Mouse (Mus musculus) right cerebral cortex, postnatal 4 days (tissue): ENCODE results near the gene Cd276.

ENCODE experiments used
- DNase-seq: peaks from one replicate; pipeline ENCODE4 v3.0.0-alpha.2; 2022

Gene Cd276

DNA sequence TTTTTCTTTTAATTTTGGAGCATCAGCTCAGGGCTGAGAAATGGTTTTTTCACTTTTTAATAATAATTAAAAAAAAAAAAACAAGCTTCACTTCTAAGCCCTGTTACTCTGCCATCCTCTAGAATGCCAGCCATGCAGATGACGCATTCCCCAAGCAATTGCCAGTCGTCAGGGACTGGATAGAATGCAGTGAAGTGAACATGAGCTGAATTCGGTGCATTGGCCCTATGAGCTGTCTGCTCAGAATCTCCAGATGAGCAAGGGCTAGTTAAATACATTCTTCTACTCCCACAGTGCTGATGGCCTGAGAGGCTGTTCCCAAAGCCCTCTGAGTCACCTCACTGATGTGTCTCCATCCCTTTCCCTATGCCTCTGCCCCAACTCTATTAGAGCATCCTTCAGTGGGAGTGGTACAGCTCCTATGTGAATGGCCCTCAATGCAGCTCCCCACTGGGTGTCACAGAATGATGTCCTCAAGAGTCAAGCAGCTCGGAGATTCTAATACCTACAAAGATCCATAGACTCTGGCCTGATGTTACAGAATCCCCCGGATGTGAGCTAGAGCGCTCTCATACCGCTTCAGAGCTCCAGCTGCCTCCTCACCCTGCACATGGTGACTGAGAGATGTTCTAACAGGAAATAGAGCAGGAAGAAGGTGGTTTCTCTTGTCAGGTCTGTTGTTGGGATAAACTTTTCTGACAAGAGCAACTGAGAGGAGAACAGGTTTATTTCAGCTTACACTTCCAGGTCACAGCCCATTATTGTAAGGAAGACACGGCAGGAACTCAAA, 47.8 kb downstream of the Cd276 start:
- DNase-seq: no peak

- no peak for DNase-seq
Measured at GRCm38 (mm10) chr9:58500946-58501345, 54.3 kb downstream of the Cd276 start.

GRCm38 (mm10) chr9:58497942-58498341, 57.3 kb downstream of the Cd276 start:
- DNase-seq: no peak

GRCm38 (mm10) chr9:58496470-58497182, 58.6 kb downstream of the Cd276 start:
- peak; percentile 44 for DNase-seq

- no peak for DNase-seq
Measured at GRCm38 (mm10) chr9:58495035-58495434, 60.2 kb downstream of the Cd276 start.

GRCm38 (mm10) chr9:58490391-58490790, 64.8 kb downstream of the Cd276 start:
- DNase-seq: no peak

GRCm38 (mm10) chr9:58489865-58490165, 65.4 kb downstream of the Cd276 start:
- DNase-seq: no peak

GRCm38 (mm10) chr9:58489133-58489864, 65.9 kb downstream of the Cd276 start:
- peak; percentile 43 for DNase-seq

DNA sequence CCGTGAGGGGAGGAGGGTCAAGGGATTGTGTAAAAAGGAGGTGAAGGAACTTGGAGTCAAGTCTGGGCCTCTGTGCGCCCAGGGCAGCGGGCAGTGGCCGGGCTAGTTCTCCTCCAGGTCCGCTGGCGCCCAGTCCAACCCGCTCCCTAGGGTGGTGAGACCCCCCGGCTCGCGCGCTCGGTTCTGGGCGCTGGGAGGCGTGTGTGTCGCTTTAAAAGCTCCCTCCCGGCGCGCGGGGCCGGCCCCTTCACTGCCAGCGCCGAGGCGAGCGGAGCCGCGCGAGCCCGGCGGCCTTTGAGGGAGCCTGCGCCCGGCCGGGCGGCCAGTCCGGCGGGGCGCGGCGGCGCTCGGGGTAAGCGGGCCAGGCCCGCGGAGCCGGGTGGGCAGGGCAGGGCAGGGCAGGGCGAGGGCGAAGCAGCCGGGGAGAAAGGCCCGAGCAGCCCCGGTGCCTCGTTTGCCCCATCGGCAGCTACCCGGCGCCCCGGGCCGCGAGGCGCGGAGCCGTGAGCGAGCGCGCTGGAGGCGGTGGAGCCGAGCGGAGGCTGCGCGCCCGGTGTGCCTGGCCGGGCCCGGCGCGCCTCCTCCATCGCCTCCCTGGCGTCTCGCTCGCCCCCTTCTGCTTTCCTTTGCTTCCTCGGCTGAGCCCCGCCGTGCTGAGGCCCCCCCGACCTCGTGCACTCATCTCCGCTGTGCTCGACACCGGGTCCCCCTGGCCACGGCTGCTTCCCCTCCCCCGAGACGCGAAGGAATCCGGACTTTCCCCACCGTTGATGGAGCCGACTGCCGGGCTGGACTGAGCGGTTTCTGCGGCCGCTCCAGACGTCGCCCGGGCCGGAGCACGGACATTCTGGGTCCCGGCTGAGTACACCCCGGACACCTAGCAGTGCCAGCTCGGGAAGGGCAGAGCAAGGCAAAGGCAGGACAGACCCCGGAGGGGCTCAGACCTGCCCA, 67.1 kb downstream of the Cd276 start, which contains the start of gene Insyn1:
Gene Insyn1, plus strand, starts transcription at position 753 of the 951 bp plus-strand sequence.
- DNase-seq: peak; percentile 73

DNA sequence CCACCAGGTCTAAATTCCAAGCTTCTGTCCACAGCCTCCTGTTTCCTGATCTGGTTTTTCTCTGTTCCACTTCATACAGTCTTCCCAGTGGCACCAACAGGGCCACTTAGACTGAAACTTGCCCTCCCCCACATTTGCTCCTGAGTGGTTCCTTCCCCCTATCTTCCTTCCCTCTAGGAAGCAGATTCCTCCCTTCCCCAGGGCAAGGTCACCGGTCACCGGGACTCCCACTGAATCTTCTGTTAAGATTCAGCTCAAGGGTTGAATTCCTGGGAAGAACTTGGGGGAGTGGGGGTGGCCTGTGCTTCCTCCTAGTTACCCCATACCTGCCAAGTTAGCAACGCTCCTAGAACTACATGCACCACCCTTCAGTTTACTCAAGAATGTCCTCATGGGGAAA, 68.2 kb downstream of the Cd276 start:
- no peak for DNase-seq
